Mouse (Mus musculus): ENCODE measurements around the gene Cmya5.

GRCm38 (mm10) chr13:93007078-93007477 is 137.4 kb downstream of the Cmya5 start:
- TF ChIP-seq CTCF (IDR thresholded peaks at IDR 0.05; ENCODE audit: borderline replicate concordance, extremely low read depth, insufficient read depth, insufficient read length) (no peak), POLR2A (IDR thresholded peaks at IDR 0.05; ENCODE audit: borderline replicate concordance, extremely low read depth, insufficient read depth, insufficient read length, poor library complexity, severe bottlenecking) (no peak)
